Mouse (Mus musculus) olfactory bulb, adult 2 months (tissue): Measurements from ENCODE around the gene Sorbs1.

Experiments used
- CTCF ChIP-seq: fragments of 200-500 bp; IDR thresholded peaks from 2 replicates; pipeline ENCODE4 v1.5.1; 2012; ENCODE audit warnings: low read depth, mild to moderate bottlenecking, low read length, moderate library complexity; ENCODE audit not compliant: insufficient read depth
- POLR2A ChIP-seq: fragments of 200-500 bp; IDR thresholded peaks from 2 replicates; pipeline ENCODE4 v1.6.1; 2012; ENCODE audit warnings: mild to moderate bottlenecking, low read depth, low read length, moderate library complexity; ENCODE audit not compliant: insufficient read depth

GRCm38 (mm10) chr19:40271308-40271892 lies 242.2 kb downstream of the Sorbs1 start, which contains the start of gene Pdlim1:
- TF ChIP-seq CTCF (no peak), POLR2A (no peak)
